Mouse (Mus musculus) gastrocnemius, postnatal 25 days (tissue): ENCODE measurements around the gene Mrvi1. TPM values are rescaled to one million over a fixed set of nuclear protein-coding genes. Genes with fewer than 3 reads are reported as not detected.

Experiments
- DNase-seq: peaks from one replicate; pipeline ENCODE4 v3.0.0; 2022
- total RNA-seq, 2 experiments: library from RNA; stranded (reverse); gene quantifications; 1 replicate in 1 of 2; 2 replicates in 1 of 2; pipeline ENCODE4 v1.2.3; 2021

Mrvi1 gene
- total RNA-seq, 2 experiments from 2014 or later = 4.0 to 5.4 TPM

DNA sequence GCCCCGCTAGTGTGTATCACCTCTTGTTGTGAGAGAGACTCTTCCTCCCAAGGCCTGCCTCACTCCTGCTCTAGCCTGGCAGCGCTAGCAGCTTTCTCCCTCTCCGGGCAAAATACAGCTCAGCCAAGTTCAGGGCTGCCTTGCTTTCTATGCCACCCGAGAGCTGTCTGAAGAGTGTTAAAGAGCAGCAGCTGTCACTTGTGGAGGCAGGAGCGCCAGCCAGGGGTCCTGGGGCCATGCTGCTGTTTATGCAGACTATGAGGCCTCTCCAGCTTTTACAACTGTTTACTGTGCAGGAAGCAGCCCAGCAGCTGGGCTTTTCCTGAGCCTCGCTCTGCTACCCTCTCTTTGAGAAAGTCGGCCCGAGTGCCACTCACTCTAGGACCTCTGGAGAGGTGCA is 1.2 kb downstream of the Mrvi1 start:
- DNase-seq = no peak

DNA sequence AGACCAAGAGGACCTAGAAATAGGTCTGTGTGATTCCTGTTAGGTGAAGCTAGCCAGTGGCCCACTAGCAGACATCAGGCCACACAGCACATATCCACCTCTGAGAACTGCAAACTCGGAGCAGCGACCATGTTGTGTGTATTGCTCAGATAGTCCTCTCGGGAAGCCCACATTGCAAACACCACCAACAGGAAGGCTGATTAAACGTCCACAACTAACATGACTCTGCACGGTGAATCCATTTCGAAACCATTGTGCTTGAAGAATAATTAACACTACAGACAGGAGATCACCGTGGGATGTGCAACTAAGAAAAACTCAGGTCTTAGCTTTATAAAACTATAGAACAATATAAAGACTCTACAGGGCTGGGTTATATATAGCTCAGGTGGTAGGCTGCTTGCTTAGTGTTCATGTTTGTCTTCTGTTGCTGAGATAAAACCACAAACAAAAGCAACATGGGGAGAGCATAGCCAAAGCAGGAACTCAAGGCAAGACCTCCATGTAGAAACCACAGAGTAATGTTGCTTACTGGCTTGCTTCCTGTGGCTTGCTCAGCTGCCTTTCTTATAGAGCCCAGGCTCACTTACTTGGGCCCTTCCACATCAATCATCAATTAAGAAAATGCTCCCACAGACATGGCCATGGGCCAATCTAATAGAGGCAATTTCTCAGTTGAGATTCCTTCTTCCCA is 4.4 kb downstream of the Mrvi1 start:
- DNase-seq = no peak

DNA sequence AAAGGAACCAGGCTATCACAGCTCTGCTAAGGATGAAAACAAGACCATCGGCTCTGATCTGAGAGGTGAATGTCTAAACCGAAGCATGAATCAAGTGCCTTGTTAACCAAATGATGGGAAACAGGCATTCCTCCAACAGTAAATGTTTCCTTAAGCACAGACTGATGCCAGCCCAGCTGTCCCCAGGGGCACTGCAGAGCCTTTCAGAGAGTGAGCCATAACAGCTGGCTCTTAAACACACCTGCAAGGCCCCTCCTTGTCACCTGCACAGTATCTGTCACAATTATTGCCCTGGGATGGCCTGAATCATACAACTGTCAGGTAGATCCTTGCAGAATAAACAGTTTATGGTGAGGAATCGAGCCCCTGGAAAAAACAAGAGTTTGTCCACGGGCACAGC is 8.8 kb downstream of the Mrvi1 start:
- DNase-seq = no peak

DNA sequence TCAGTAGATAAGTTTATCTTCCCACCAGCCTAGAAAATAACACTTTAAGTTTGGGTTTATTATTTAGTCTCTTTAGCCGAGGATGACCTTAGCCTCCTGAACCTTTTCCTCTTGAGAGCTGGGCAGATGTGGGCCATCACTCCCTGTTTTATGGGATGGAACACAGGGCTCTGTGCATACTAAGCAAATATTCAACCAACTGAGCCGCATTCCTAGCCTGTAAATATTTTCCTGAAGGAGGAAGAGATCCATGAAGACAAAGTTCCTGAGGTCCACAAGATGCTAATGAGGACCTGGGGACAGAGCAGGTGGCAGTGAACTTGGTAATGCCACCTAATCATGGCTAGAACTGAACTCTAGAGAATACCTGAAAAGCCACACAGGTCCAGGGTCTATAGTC is 9.5 kb downstream of the Mrvi1 start:
- no peak for DNase-seq

DNA sequence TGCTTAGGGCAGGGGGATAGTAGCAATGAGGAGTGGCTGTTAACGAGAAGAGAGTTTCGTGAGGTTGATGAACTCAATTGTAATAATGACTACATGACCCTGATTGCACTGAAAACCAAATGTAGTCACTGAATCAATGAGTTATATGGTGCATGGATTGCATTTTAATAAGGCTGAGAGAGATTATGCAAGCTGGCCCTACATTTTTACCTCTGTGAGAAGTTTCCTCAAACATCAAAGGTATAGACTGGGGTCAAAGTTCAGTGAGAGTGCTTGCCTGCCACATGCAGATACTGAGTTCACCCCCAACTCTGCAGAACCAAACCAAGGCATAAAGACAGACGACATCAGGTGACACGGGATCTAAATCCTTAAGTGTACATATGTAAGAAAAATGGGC is 14.9 kb downstream of the Mrvi1 start:
- no peak for DNase-seq

DNA sequence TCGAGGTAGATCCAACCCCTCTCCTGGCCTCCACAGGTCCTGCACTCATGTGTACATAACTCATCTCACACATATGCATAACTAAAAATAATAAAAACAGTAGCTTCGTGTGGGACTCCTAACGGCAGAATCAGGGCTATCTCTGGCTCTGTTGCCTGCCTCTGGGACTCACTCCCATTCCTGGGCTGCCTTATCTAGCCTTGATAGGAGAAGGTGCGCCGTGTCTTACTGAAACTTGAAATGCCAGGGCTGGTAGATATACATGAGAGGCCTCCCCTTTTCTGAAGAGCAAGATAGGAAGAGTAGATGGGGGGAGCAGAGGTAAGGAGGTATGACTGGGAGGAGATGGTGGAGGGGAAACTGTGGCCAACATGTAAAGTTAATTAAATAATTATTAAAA is 15.4 kb downstream of the Mrvi1 start:
- DNase-seq = no peak

DNA sequence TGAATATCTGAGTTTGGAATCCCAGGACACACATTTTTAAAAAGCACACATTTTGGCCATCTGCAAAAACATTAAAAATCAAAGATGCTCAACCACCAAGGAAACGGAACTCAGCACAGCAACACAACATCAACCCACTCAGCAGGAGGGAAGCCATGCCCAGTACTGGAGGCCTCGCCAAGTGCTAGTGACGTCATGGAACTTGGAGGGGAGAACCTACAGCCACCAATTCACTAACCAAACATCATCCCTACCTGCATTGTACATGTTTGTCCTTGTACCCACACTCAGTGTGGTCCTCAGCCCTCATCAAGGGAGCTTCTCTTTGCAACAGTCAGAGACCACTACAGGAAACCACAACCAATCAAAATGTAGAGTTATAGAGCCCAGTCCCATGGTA is 16.9 kb downstream of the Mrvi1 start:
- no peak for DNase-seq

DNA sequence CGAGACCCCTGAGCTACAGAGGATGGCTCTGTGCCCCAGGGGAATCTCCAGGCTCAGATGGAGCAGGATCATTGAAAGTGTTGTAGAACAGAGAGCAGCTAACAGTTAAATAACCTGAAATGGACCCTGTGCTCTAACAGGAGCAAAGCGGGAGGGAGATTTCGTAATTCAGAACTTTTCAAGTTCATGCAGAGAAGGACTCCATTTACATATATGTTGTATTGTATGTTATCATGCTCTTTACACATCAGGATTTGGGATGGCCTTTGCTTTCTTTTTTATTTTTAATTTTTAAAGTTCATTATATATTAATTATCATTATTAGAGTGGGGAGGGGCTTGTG is 18.6 kb downstream of the Mrvi1 start:
- no peak for DNase-seq

DNA sequence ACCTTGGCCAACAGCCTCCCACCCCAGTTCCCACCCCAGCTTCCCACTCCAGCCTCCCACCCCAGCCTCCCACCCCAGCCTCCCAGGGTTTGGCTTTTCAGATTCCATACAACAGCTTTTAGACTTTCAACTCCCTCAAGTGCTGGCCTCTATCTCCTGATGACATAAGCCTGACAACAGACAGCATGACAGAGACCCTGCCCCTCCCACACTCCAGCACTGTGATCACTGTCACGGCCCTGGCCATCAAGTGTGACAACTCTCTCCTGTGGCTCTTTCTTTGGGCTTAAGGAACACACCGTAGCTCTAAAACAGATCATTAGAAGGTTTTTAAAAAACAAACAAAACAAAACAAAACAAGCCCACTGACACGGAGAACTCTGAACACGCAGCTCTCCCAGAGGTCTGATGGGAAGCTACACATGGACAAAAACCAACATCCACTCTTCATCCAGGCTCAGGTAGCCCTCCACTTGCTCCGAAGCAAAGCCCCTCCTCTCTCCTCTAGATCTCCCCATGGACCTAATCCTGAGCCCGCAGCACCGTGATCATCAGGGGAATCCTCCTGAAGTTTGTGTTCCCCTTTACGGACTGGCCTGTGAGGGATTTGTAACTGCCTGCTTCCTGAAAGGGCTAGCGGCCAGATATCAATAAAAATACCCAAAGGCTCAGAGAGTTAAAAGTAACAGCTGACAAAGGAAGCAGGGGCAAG is 19.2 kb downstream of the Mrvi1 start:
- no peak for DNase-seq

DNA sequence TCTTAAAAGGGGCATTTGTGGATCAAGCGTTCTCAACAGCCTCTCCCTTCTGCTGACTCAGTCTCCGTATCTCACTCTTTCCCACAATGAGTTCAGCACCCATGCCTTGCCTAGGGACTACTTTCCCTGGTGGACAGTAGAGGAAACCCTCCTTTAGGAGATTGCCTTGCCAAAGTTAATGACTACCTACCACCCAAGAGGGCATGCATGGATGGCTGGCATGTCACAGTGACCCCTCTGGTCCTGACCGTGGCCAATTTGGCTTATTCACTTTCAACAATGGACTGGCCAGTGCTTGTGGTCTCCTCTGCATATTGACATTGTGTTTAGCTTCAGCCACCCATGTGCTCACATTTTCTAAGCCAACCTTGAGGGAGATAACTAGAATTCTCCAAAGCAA is 19.8 kb downstream of the Mrvi1 start:
- no peak for DNase-seq

DNA sequence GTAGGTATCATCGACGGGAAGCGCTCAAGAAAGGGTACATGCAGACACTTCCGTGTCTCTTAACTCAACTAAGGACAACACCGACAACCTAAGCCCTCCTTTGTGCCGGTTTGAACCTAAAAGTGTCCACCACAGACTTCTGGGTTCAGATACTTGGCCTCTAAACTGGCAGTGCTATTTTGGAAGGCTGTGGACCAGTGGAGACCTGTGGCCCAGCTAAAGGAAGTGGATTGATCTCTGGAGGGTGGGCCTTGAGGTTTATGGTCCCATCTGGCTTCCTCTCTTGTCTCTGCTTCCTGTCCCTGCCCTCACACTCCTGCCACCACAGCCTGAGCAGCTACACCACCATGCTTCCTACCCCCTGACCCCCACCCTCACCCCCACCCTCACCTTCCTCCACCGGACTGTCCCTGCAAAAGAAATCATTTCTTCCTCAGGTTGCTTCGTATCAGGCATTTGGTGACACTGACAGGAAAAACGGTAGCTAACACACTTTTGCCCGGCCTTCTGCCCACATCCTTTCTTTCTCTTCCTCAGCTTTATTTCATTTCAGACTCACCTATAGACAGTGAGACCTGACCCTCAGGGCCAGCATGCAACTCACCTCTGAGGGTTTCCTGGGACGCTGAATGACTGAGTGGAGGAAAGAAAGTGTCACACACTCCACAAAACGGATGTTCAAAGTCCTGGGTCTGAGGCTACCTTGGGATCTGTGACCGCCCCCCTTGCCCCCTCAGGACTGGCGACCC is 25.7 kb downstream of the Mrvi1 start:
- no peak for DNase-seq

DNA sequence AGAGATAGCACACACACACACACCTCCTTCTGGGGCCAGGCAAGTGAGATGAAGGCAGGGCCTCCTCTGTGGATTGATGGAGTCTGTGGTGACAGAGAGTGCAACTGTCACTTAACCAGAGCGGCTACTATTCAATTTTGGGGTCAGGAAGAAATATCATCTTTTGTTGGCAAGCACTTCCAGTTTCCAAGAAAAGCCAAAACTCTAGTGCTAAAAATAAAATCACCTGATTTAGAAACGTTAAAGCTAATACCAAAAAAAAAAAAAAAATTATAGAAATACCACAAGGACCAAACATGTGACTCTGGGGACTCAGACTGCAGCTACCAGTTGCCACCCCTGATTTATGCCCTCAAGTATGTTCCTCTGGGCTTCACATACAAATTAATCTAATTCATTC is 26.7 kb downstream of the Mrvi1 start:
- no peak for DNase-seq

DNA sequence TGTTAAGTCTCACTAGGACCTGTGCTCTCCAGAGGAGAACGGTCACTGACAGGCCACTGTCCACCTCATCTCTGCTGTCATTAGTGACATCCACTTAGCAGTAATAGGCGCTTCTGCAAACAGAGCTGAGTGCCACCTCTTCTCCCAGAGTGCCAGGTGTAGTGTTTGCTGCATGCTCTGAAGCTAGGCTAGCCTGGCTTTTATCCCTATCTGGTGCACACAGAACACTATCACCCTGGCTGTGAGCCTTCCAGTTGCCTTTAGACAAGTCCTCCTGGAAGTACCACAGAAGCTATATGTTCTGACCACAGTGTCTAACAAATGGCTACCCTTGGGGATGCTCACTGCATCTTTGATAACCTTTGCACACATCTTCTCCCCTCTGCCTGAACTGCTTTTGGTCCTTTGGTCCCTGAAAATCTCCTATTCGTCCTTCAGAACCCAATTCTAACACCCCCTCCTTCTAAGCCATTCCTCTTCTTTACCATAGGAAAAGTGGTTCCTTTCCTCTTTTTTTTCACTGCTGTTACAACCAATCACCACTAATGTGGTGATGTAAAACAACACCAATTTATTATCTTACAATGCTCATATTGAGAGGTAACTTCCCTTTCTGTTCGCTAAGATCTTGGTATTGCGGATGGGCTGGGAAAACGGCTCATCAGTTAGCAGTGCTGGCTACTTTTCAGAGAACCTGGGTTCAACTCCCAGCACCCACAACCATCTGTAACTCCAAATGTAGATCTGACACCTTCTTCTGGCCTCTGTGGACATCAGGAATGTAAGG is 28.0 kb downstream of the Mrvi1 start:
- DNase-seq = no peak

DNA sequence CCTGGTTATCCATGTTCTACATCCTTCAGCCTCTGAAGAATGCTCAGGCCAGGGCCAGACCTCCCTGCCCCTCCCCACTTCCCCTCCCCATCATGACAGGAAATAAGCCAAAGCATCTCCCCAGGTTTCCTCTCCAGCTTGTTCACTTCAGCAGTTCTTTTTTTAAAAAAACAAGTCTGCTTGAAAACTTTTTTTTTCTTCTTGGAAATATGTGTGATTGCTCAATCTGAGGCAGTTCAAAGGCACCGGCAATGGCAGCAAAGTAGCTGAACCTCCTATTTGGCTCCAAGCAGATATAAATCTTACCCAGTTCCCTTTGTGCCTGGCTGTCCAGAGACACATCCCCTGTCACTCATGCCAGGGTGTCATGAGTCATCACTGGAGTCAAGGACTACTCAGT is 29.1 kb downstream of the Mrvi1 start:
- DNase-seq = peak; percentile 51

DNA sequence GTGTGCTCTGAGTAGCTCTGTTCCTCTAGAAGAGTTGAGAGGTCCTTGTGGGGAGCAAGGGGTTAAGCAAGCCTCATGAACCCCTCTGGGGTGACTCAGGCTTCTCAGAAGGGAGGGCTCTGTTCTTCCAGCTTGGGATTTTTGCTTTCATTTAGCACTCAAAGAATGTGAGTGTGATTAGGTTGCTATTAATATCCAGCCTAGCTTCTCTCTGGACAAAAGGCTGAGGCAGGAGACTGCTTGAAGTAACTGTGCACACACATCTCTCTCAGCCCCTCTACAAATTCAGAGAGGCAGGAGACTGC is 31.7 kb downstream of the Mrvi1 start:
- no peak for DNase-seq

DNA sequence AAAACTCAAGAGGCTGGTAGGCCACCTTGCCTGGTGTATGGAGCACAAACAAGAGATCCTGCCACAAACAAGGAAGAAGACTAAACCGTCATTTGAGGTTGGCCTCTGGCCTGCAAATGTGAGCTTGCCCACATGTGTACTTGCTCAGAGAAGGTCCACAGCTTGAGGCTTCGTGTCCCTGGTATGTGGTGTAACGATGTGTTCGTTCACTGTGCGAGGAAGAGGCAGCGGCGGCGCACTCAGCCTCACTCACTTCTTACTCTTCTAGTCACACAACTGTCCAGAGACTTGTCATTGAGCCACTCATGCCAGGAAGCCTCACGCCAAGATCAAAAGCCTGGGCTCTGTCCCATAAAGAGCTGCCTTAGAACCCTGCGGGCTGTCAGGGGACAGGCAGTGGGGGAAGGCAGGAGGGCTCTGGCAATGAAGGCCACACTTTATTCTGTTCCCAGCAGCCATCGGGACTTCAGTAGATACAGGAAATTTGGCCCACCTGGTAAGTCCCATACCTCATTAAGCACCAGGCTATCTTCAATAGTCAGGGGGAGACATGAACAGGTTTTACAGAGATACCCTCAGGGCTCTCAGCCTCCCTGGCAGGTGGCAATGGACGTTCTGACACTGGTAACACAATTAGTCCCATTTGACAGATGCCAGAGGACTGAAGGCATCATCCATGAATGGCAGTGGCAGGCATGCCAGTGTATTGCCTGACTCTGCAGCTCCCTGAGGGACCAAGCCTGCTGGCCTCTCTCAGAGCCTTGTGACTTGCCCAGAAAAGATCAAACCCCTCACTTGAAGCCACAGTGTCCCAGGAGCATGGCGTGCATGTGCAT is 32.3 kb downstream of the Mrvi1 start:
- DNase-seq = peak; percentile 36

DNA sequence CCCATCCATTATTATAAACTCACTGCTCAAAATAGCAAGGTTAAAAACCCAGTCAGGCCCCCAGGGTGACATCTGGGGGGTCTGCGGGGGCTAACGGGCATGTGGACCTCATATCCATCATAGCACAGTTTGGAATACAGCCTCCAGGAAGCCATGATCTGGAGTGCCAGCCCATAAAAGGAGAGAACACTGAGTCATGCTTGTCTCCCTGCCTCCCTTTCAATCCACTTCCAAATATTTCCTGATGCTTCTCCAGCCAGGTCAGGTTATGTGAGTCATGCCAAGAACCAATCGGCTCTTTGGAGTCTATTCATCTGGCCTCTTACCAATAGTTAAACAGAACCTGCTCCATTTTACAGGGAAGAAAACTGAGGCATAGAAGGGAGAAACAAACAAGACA is 33.7 kb downstream of the Mrvi1 start:
- no peak for DNase-seq

DNA sequence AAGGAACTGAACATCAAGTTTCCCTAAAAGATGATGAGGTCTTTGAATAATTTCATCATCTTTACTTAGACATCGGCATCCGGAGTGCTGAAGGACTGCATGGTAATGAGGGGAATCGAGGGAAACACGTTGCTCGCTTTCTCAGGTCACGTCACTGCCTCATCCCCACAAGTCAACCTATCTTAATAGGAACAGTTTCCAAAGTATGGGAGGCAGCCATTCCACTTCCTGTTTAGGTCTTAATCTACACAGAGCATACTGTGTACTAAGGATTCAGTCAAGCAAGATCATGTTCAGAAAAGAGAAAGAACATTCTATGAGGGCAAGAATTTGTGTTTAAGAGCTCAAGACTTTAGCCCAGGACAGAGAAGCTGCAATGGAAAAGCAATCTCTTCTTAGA is 34.6 kb downstream of the Mrvi1 start:
- DNase-seq = no peak

DNA sequence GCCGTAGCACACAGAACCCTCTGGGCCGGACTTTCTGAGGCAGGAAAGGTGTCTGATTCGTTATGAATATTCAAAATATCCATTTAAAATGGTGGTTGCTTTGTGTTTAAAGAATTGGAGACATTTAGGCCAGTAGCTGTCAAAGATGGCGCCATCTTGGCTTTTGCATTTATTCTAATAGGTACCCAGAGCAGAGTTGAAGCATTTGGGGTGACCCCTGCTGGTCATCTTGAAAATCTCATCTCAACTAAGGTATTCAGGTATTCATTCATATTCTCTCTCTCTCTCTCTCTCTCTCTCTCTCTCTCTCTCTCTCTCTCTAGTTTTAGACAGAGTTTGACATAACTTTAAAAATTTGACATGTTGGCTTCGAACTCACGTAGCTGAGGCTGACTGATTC is 35.5 kb downstream of the Mrvi1 start:
- DNase-seq = no peak

DNA sequence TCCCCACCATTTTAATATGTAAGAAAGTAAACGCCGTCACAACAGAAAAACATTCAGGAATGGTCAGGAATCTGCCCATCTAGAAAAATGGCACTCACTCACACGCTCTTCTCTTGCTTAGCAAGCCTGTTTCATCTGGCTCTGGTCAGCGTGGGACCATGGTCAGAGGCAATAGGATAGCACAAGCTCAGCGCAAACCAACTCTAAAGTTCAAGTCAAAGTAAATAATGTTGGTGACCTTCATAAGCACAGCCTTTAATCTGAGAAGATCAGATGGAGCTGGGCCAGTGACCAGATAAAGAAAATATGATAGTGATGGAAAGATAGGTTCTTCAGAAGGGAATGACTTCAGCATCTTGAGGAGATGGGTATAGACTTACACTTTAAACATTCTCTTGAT is 37.9 kb downstream of the Mrvi1 start:
- DNase-seq = no peak

DNA sequence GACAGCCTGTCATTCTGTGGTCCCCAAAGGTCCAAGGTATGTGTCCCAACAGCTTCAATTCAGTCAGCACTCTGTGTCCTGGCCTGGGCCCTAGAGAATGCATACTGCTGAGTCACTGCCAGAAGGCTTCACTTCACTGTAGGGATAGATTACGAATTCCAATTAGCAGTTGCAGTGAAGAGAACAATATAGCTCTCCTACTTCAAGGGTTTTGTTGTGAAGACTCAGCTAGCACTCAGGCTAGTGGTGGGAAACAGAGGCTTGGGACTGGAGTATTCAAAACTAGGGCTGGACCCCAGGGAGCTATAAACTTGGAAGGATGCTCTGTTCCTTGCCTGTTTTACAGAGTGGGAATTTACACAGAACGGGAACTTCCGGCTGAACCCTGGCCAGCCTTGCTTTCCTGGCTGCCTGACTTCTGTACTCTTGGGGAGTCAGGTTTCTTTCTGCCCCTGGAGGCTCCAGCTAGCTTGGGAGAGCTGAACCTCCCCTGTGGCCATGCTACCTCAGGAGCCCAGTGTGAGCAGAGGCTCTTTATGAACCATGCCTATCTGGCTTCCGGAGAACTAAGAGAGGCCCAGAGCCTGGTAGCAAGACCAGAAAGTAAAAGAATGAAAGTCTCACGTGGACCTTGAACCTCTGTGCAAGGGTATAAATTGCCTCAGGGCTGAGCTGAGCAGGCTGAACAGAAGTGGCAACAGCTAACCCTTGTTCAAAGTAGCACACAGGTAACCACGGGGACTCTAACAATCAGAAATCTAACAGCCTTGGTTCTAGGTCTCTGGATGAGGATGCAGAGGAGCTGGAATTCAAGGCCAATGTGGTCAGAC is 40.3 kb downstream of the Mrvi1 start:
- peak; percentile 75 for DNase-seq
